Mouse (Mus musculus): ENCODE measurements at regions not wholly inside any gene's neighbourhood (a gene's known extent, or its start where the extent isn't known, plus 50 kb on each side); places are given as distances from the start of the nearest gene placed in this dataset.

DNA sequence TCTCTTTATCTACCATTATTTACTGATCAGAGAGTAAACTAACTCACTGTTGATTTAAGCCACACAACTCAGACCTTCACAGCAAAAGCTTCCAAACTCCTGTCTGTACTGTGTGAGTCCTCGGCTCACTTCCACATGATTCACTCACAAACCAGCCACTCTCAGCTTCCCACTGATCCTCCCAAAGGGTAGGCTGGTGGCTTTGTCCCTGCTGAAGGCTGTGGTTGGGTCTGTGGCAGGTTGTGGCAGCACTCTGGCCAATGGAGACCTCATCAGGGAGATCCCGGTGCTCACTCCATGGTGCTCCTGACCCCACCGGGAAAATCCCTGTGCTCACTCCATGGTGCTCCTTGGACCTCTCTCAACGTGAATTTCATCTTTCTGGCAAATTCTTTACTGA is 170.1 kb downstream of the Gas1 start:
- no peak for TF ChIP-seq POLR2A (IDR thresholded peaks at IDR 0.05; ENCODE audit: borderline replicate concordance, extremely low read depth, low read depth, low read length)
- no peak for TF ChIP-seq CTCF (IDR thresholded peaks at IDR 0.05; ENCODE audit: insufficient read depth, low read length)
